Mouse (Mus musculus) cortical plate, adult 2 months (tissue): ENCODE data around the gene Enox1. TPM values are rescaled to one million over a fixed set of nuclear protein-coding genes. Genes with fewer than 3 reads are reported as not detected.

Experiments
- H3K27ac ChIP-seq: fragments of 200-500 bp; 2 replicates; pipeline ENCODE4 v1.5.1; 2012; ENCODE audit warnings: low read length, control low read depth, inconsistent platforms; ENCODE audit not compliant: insufficient read depth
- H3K4me1 ChIP-seq: fragments of 200-500 bp; 2 replicates; pipeline ENCODE4 v1.6.1; 2011; ENCODE audit warnings: low read length; ENCODE audit not compliant: control insufficient read depth, insufficient read depth
- H3K4me3 ChIP-seq: fragments of 200-500 bp; 2 replicates; pipeline ENCODE4 v1.5.1; 2011; ENCODE audit warnings: mild to moderate bottlenecking, low read length, control low read depth; ENCODE audit not compliant: insufficient read depth
- CTCF ChIP-seq: fragments of 200-500 bp; IDR thresholded peaks from 2 replicates; pipeline ENCODE4 v1.5.1; 2011; ENCODE audit warnings: mild to moderate bottlenecking, control low read depth, low read length; ENCODE audit not compliant: insufficient read depth; ENCODE audit errors: extremely low read depth
- POLR2A ChIP-seq: fragments of 200-500 bp; IDR thresholded peaks from 2 replicates; pipeline ENCODE4 v1.6.1; 2011; ENCODE audit warnings: mild to moderate bottlenecking, low read length, control low read depth; ENCODE audit not compliant: insufficient read depth; ENCODE audit errors: extremely low read depth
- polyA plus RNA-seq: library from polyadenylated mRNA; depleted of rRNA; stranded (reverse); fragments of >200 nt; gene quantifications from 2 replicates; pipeline ENCODE4 v1.2.3, GENCODE M21; 2012

Enox1 gene
- polyA plus RNA-seq, 1 experiment: 17.2 TPM

DNA sequence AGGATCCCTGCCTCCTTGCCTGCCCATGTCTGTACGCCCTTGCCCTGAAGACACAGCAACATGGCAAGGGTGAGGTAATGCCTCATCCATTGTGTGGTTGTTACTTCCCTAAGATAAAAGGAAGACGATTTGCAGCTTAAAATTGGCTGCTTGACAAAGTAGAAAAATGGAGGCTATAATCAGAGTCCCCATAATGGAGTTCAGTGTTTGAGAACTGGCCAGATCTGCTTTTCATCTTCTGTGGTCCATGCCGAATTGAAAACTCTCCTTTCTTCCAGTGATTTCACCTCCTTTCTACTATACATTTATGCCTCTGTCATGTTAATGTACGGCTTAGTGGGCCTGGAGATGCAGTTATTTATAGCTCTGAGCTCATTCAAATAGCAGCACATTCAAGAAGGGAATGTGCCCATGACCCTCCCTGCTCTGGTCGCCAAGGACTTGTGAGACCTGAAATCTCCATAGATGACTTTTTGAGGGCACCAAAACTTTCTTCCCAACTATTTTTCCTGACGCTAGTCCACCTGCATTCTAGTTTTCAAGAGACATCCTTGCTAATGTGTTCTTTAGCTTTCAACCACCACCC, 343.5 kb downstream of the Enox1 start:
- Histone ChIP-seq H3K4me1 (no peaks in the 10 kb centered on the region), H3K27ac (no peak overlapping the region), H3K4me3 (no peak overlapping the region)
- TF ChIP-seq CTCF: no peak
- TF ChIP-seq POLR2A: no peak

DNA sequence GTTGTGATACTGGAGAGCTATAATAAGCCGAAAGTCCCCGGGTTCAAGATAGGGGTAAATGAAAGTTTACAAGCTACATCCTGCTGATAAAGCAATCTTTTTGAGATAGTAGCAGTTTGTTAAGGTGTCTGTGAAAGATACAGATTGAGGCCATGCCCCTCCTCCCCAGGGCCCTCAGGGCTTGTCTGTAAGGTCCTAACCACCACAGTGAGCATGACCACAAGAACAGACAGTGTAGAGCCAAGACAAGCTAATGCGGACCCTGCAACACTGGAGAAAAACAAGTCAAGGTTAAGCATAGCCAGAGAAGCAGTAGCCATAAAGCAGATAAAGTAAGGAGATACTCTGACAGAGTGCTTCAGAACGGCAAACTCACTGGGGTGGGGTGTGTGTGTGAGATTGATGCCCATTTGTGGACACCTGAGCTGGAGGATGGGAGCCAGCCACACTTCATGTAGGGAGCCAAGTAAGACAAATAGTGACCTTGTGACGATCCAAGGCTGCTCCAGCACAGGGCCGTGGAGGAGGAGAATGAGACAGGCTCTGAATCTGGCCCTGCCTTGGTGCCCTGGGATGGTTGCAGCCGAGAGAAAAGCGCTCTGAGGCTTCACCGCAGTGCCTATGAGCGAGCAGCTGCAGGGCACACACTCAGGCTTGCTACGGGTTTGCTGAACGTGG, 348.0 kb downstream of the Enox1 start:
- Histone ChIP-seq H3K4me1 (no peaks in the 10 kb centered on the region), H3K27ac (no peak overlapping the region), H3K4me3 (no peak overlapping the region)
- TF ChIP-seq POLR2A: no peak
- no peak for TF ChIP-seq CTCF

DNA sequence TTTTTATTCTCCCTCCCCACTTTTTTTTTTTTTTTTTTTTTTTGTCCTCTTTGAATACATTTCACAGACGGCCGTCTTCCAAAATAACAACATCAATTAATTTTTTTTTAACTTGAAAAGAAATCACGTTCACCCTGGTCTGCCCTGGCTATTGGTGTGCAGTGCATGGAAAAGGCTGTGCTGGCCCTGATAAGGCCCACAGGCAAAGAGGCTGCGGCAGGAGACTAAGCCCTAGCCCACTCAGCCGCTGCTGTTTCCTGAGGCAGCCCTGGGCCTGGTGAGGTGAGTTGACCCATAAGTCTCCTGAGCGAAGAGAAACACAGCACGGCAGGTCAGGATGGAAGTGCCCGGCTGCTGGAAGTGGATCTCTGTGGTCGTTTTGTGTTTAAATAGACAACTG, 349.8 kb downstream of the Enox1 start:
- TF ChIP-seq CTCF (no peak), POLR2A (no peak)
- no peaks in the 10 kb centered on the region for H3K4me1 ChIP-seq
- no peak overlapping the region for H3K27ac ChIP-seq
- H3K4me3 ChIP-seq: no peak overlapping the region

DNA sequence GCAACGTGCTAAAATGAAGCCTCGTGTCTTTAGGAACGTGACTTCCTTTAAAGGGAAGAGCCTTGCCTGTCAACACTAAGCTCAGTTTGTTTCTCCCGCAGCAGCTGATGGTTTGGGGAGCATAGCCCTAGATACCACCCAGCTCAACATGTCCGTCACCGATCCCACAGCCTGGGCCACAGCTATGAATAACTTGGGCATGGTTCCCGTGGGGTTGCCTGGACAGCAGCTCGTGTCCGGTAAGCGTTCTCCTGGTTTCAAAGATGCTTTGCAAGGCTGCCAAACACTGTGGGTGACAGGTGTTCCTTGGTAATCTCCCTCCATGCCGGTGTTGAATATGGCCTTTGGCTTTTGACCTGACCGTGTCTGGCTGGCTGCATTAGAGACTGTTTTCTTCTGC, 351.5 kb downstream of the Enox1 start:
- H3K4me3 ChIP-seq: no peak overlapping the region
- H3K4me1 ChIP-seq: no peaks in the 10 kb centered on the region
- TF ChIP-seq CTCF (no peak), POLR2A (no peak)

DNA sequence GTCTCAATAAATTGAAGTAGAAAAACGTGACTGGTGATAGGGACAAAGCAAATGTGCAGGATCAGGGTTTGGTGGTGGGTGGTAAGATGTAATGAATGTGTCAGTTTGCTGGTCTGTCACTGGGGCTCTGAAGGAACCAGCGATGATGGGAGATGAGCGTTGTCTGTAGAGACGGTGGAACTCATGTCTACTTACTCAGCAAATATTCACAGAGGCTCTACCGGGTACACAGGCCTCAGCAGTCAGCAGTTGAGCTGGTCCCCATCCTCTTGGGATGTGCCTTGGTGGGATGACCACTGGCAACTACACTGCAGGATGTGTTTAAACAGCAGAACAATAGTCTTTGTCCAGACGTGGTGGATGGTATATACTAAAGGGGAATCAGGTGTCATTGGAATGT, 352.5 kb downstream of the Enox1 start:
- H3K4me1 ChIP-seq: no peaks in the 10 kb centered on the region
- no peak overlapping the region for H3K4me3 ChIP-seq
- no peak overlapping the region for H3K27ac ChIP-seq
- no peak for TF ChIP-seq CTCF
- no peak for TF ChIP-seq POLR2A

More for the DNA sequence above, 351.5 kb downstream of the Enox1 start:
- H3K27ac ChIP-seq: no peak overlapping the region

DNA sequence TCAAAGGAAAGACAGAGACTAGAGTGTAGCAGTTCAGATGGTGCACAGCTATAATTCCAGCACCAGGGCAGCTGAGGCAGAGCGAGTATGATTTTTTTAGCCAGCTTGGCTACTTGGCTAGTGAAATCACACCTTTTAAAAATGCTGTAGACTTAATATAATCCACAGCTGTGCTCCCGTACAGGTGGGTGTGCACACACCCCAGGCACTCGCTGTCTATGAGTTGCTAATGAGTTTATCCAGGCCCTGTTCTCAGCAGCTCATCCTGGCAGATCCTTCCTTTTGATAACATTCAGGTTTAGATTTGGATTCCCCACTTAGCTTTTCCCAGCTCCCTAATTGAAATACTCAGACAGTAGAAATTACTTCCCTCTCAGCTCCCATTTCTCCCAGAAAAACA, 353.4 kb downstream of the Enox1 start:
- no peak overlapping the region for H3K27ac ChIP-seq
- TF ChIP-seq POLR2A (no peak), CTCF (no peak)
- no peak overlapping the region for H3K4me3 ChIP-seq
- no peaks in the 10 kb centered on the region; the same call in 1 of the 2 replicates for H3K4me1 ChIP-seq

DNA sequence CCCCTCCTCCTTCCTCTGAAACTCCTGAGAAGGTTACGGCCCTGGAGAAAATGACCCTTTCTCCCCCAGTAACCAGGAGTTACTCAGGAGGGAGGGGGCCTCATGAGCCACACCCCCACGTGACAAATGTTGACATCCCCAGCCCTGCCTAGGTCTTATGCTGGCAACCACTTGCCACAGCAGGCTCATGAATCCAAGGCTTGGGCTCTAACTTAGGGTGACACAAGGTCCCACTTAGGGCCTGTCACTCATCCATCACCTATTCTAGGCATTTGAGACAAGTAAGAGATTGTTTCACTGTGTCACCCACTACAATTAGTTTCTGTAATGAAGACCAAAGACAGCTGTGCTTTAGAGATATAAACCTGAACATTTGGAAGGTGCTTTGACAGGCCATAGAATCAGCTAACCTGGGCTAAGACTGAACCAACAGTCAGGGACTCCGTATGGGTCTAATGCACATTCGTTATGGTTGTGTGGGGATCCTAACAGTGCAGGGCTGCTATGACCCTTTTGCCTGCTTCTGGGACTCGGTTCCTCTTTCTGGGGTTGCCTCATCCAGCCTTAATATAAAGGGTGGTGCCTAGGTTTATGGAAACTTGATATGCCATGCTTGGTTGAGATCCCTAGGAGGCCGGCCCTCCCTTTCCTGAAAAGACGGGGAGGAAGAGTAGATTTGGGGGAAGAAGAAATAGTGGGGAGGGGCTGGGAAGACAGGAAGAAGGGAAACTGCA, 354.7 kb downstream of the Enox1 start:
- no peak overlapping the region for H3K4me3 ChIP-seq

DNA sequence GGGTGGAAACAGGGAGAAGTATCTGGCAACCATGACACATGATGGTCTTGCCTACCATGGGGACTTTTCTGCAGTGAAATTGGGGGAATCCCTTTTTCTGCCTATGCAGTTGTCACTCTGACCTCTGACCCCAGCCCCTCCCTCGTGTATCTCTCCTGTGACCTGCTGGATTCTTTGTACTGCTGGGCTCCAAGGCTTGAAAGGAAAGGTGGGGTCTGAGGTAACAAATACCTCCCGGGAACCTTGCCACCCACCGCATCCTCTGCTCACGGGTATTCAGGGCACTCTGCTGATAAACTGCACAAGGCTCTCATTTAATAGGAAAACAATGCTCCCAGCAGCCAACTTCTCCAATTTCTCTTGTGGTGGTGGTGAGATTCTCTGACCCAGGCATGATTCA, 361.5 kb downstream of the Enox1 start:
- Histone ChIP-seq H3K27ac (no peak overlapping the region), H3K4me1 (no peaks in the 10 kb centered on the region; the same call in 1 of the 2 replicates), H3K4me3 (no peak overlapping the region)
- no peak for TF ChIP-seq CTCF
- TF ChIP-seq POLR2A: no peak

More for the DNA sequence above, 354.7 kb downstream of the Enox1 start:
- Histone ChIP-seq H3K4me1 (no peaks in the 10 kb centered on the region; the same call in 1 of the 2 replicates), H3K27ac (no peak overlapping the region)
- TF ChIP-seq POLR2A: no peak
- no peak for TF ChIP-seq CTCF

DNA sequence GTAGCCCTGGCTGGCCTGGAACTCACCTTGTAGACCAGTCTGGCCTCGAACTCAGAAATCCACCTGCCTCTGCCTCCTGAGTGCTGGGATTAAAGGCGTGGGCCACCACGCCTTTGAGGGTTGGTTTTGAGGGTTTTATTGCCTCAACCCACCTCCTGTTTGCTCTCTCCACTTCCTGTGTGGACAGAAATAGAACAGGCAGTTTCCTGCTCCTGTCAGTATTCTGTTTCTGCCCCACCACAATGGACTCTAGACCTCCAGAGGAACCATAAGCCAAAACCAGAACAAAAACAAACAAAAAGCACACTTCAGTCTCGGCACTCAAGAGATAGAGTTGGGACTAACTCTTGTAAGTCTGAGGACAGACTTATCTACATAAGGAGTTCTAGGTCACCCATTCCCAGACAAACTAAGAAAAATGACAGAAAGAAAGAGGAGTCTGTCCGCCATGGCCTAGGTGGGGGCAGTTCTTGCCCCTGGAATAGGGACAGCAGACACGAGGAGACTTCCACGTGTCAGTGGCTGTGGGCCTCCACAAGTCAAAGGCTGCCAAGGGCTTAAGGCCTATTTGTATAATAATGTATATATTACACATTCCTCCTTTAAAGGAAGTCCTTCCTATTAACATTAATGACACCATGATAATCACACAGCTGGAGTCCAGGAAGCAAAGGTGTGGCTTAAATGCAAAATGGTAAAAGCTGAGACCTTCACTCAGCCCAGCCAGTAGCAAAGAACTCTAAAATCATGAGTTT, 362.6 kb downstream of the Enox1 start:
- H3K27ac ChIP-seq: no peak overlapping the region
- H3K4me3 ChIP-seq: no peak overlapping the region
- TF ChIP-seq CTCF (no peak), POLR2A (no peak)
- H3K4me1 ChIP-seq: no peaks in the 10 kb centered on the region; the same call in 1 of the 2 replicates
